Comparison of ENCODE assay signal across 24 mouse cellular contexts in genomic region chr19:9108536-9108935, GRCm38 (mm10). TPM values are rescaled to one million over a fixed set of nuclear protein-coding genes. Genes with fewer than 3 reads are reported as not detected.
DNase-seq lines count a peak whose midpoint lies in the region; TF ChIP-seq lines count a peak whose summit lies in the region.
"Had no signal": no experiment of that assay in that cellular context is flagged by ENCODE, and none has a peak within 500 bp of the region (broad histone marks: within the 10 kb centered on the region; RNA-seq: fewer than 3 reads in every experiment).

No protein-coding gene starts in this region.

- no peak for TF ChIP-seq EP300 in heart, adult 2 months (IDR thresholded peaks at IDR 0.05; ENCODE audit: insufficient read depth, low read depth, low read length)

- peak; percentile 33 for TF ChIP-seq CTCF in heart, adult 2 months (IDR thresholded peaks at IDR 0.05)
- TF ChIP-seq CTCF in layer of hippocampus, adult 2 months (conservative IDR thresholded peaks at IDR 0.05), result peak; percentile 31

- H3K27me3 ChIP-seq in heart, adult 2 months (ENCODE audit: control insufficient read depth, insufficient read depth, low read length), result no peaks in the 10 kb centered on the region
- H3K27me3 ChIP-seq in splenic B cell, adult 2 months (ENCODE audit: control insufficient read depth, insufficient read depth, low read length, poor library complexity, severe bottlenecking), result no peaks in the 10 kb centered on the region
- H3K27me3 ChIP-seq: embryonic facial prominence, embryonic 13.5 days; forebrain, embryonic 12.5 days; heart, embryonic 13.5 days; hindbrain, embryonic 13.5 days had no signal

- H3K36me3 ChIP-seq in heart, adult 2 months (ENCODE audit: control insufficient read depth, insufficient read depth, low read length), result no peaks in the 10 kb centered on the region
- no peaks in the 10 kb centered on the region; the same call in 1 of the 2 replicates for H3K36me3 ChIP-seq in splenic B cell, adult 2 months (ENCODE audit: control insufficient read depth, insufficient read depth, low read length, poor library complexity, severe bottlenecking)

- no peak overlapping the region for H3K4me3 ChIP-seq in heart, adult 2 months
- no peak overlapping the region for H3K4me3 ChIP-seq in layer of hippocampus, adult 2 months
- H3K4me3 ChIP-seq: embryonic facial prominence, embryonic 13.5 days; forebrain, embryonic 12.5 days; heart, embryonic 13.5 days; hindbrain, embryonic 13.5 days had no signal

- WGBS in heart, adult 2 months, result 73% methylated on average over 1 of the region's 1 CpGs

- no peak overlapping the region for H3K27ac ChIP-seq in heart, adult 2 months
- no peak overlapping the region for H3K27ac ChIP-seq in layer of hippocampus, adult 2 months
- H3K27ac ChIP-seq: embryonic facial prominence, embryonic 13.5 days; forebrain, embryonic 12.5 days; heart, embryonic 13.5 days; hindbrain, embryonic 13.5 days; hindbrain, postnatal 0 days had no signal

- H3K9ac ChIP-seq in heart, adult 2 months (ENCODE audit: low read depth, low read length), result no peak overlapping the region
- H3K9ac ChIP-seq: embryonic facial prominence, embryonic 13.5 days; forebrain, embryonic 12.5 days; forebrain, postnatal 0 days; heart, embryonic 13.5 days; hindbrain, embryonic 13.5 days had no signal

- DNase-seq in heart, adult 2 months, result no peak
- DNase-seq in heart, postnatal 25 days (ENCODE audit: low spot score), result no peak
- no peak for DNase-seq in layer of hippocampus, adult 2 months (ENCODE audit: low spot score in 2 of 2)
- no peak for DNase-seq in layer of hippocampus, adult 18-20 months (ENCODE audit: low spot score in 2 of 2)
- DNase-seq in CD4-positive helper T cell, adult 2 months (ENCODE audit: low read depth, low spot score), result peak; percentile 9
- DNase-seq in splenic B cell, adult 2 months (ENCODE audit: low read depth, low spot score), result peak; percentile 18
- no peak for DNase-seq in urinary bladder, adult 18-20 months (ENCODE audit: low spot score in 2 of 2)
- DNase-seq in left cerebral cortex, postnatal 25 days (ENCODE audit: low spot score in 2 of 2), result no peak
- DNase-seq: adrenal gland, adult 8-10 months; adrenal gland, postnatal 36 days; B cell, adult 2 months; cerebellum, adult 8-10 months; cerebellum, postnatal 25 days; forebrain, postnatal 0 days; gastrocnemius, postnatal 14 days; heart, postnatal 10 days had no signal

- intact Hi-C loops in heart, adult 2 months (cut with DNase I), result loop anchor here (10.0 kb wide), 1 partner anchor 394 kb away; no protein-coding TSS in a partner anchor
- intact Hi-C loops in heart, postnatal 25 days (cut with DNase I), result loop anchor here (2.0 kb wide), 1 partner anchor 132 kb away; no protein-coding TSS in a partner anchor
- intact Hi-C loops in left cerebral cortex, postnatal 25 days (cut with DNase I), result no loop called here

- no peak for TF ChIP-seq POLR2A in heart, adult 2 months (IDR thresholded peaks at IDR 0.05; ENCODE audit: insufficient read depth, low read depth, low read length)

- peaks cover 8% of the 10 kb centered on the region for H3K4me1 ChIP-seq in heart, adult 2 months (ENCODE audit: control insufficient read depth, insufficient read depth, low read length)
- H3K4me1 ChIP-seq: forebrain, embryonic 12.5 days; hindbrain, embryonic 13.5 days had no signal

- no peaks in the 10 kb centered on the region for H3K79me2 ChIP-seq in heart, adult 2 months (replicated peaks; ENCODE audit: control insufficient read depth, insufficient read depth, low read length)

RNA-seq across cellular contexts. Expression of gene Scgb1a1, which starts 20.8 kb away (rescaled TPM):
- total RNA-seq in heart, adult 2 months (2021), result under 1 TPM in 1 of 2 experiments, not detected in 1; 0.73 TPM
- polyA plus RNA-seq in heart, adult 2 months (2012; rRNA removed), result 0.50 and 2,957 TPM in 2 replicates
- 1 to 10 TPM in 1 of 2 experiments, not detected in 1; 3.6 TPM for total RNA-seq in heart, postnatal 25 days (2021)
- not detected for total RNA-seq in layer of hippocampus, adult 2 months (2021)
- not detected for total RNA-seq in layer of hippocampus, adult 18-20 months (2021)
- not detected for total RNA-seq in left cerebral cortex, postnatal 25 days (2021)
- total RNA-seq: adrenal gland, postnatal 36 days; forebrain, postnatal 0 days; gastrocnemius, adult 18-20 months; gastrocnemius, postnatal 14 days; hematopoietic stem cell, adult 5-6 weeks; hindbrain, postnatal 0 days had no signal
- polyA plus RNA-seq: embryonic facial prominence, embryonic 13.5 days; forebrain, embryonic 12.5 days; forebrain, postnatal 0 days; heart, embryonic 13.5 days; hindbrain, embryonic 13.5 days; hindbrain, postnatal 0 days; intestine, embryonic 14.5 days had no signal

RNA-seq across cellular contexts. Expression of gene Asrgl1, which starts 26.9 kb away (rescaled TPM):
- 10 to 100 TPM; 28.2 to 31.1 TPM for total RNA-seq in heart, adult 2 months (2021)
- polyA plus RNA-seq in heart, adult 2 months (2012; rRNA removed), result 8.8 and 11.5 TPM in 2 replicates
- 10 to 100 TPM; 22.4 to 26.3 TPM for total RNA-seq in heart, postnatal 25 days (2021)
- total RNA-seq in layer of hippocampus, adult 2 months (2021), result 100 to 1,000 TPM; 133 to 162 TPM
- 100 to 1,000 TPM; 151 to 160 TPM for total RNA-seq in layer of hippocampus, adult 18-20 months (2021)
- total RNA-seq in left cerebral cortex, postnatal 25 days (2021), result 100 to 1,000 TPM; 124 to 126 TPM

Comparison
In these comparisons a context has a peak if more than half of its experiments do, and no peak if none do; other contexts are left out.
1. DNase-seq: peak in CD4-positive helper T cell, adult 2 months (single experiment) and splenic B cell, adult 2 months (single experiment); none in heart, adult 2 months (0 of 2), heart, postnatal 25 days (single experiment), layer of hippocampus, adult 2 months (0 of 2), layer of hippocampus, adult 18-20 months (0 of 2), urinary bladder, adult 18-20 months (0 of 2) and left cerebral cortex, postnatal 25 days (0 of 2).